Mouse (Mus musculus) forebrain, embryonic 16.5 days (tissue): ENCODE measurements at regions not wholly inside any gene's neighbourhood (a gene's known extent, or its start where the extent isn't known, plus 50 kb on each side); places are given as distances from the start of the nearest gene placed in this dataset.

Experiments used
- ATAC-seq: fragments of 200-750 bp; cut with Nextera tagmentation; 2 replicates; pipeline ENCODE4 v1.8.0; 2017; ENCODE audit warnings: mild to moderate bottlenecking, moderate library complexity
- H3K27ac ChIP-seq: fragments of 300-500 bp; sonication (generic); 2 replicates; pipeline ENCODE4 v1.5.1; 2014; ENCODE audit warnings: low read length, control low read depth
- H3K27me3 ChIP-seq: fragments of 300-500 bp; sonication (generic); replicated peaks from 2 replicates; pipeline ENCODE4 v1.6.1; 2014; ENCODE audit warnings: low read length; ENCODE audit not compliant: control insufficient read depth, insufficient read depth
- H3K36me3 ChIP-seq: fragments of 300-500 bp; sonication (generic); 2 replicates; pipeline ENCODE4 v1.6.1; 2014; ENCODE audit not compliant: control insufficient read depth, insufficient read depth
- H3K4me1 ChIP-seq: fragments of 300-500 bp; sonication (generic); replicated peaks from 2 replicates; pipeline ENCODE4 v1.6.1; 2014; ENCODE audit warnings: low read length; ENCODE audit not compliant: control insufficient read depth, insufficient read depth
- H3K4me2 ChIP-seq: fragments of 300-500 bp; sonication (generic); 2 replicates; pipeline ENCODE4 v1.6.1; 2014; ENCODE audit warnings: mild to moderate bottlenecking, low read length, control low read depth
- H3K4me3 ChIP-seq: fragments of 300-500 bp; sonication (generic); replicated peaks from 2 replicates; pipeline ENCODE4 v1.5.1; 2014; ENCODE audit warnings: mild to moderate bottlenecking, low read length, control low read depth
- H3K9ac ChIP-seq: fragments of 300-500 bp; sonication (generic); replicated peaks from 2 replicates; pipeline ENCODE4 v1.6.1; 2014; ENCODE audit warnings: low read depth, low read length, control low read depth
- H3K9me3 ChIP-seq: fragments of 300-500 bp; sonication (generic); 2 replicates; pipeline ENCODE4 v1.6.1; 2016; ENCODE audit warnings: low read length; ENCODE audit not compliant: control insufficient read depth
- WGBS: fragments of 180-500 bp; shearing (Covaris S2); extraction: QIAGEN DNeasy Blood & Tissue Kit; methylation state at CpG from one replicate; pipeline ENCODE4 v1.1.7; 2014; 5-methylcytosine and 5-hydroxymethylcytosine counted together

DNA sequence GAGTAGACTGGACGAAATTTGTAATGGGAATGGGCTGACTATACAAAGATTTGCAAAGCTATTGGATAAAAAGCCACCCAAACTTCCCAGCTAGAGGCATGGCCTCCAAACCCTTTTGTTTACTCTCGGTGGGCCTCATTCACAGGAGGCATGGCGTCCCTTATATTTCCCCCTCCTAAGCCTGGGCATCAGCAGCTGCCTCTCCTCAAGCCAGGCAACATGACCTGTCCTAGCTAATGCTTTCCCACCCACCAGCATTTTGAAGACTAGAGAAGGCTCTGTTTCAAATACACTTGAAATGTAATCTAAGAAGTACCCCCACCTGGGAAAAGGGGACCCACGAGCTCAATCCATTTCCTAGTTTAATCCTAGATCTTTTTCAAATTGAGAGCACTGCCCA lies 398.7 kb downstream of the Gsdmc2 start:
- ATAC-seq: no peak
- Histone ChIP-seq H3K9me3 (no peaks in the 10 kb centered on the region), H3K4me1 (no peaks in the 10 kb centered on the region), H3K27me3 (no peaks in the 10 kb centered on the region), H3K9ac (no peak overlapping the region), H3K4me2 (no peak overlapping the region), H3K36me3 (no peaks in the 10 kb centered on the region), H3K27ac (no peak overlapping the region), H3K4me3 (no peak overlapping the region)
- WGBS: 28% methylated on average over 4 of the region's 4 CpGs

DNA sequence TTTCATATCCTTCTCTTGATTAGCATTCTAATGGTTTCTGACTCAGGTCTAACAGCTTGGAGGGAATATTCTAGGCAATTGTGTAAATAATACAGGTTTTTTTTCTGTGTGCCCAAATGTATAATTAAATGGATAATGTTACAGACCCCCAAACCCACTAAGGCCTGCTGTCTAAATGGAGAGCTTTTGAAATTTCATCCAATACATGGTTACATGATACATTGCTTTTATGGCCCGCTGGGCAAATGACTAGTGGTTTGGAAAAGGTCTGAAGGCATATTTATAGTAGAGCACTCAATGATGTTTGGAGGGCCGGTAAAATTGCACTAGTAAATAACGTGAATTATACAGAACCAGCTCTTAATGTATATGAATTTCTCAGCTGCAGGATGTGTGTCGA lies 400.0 kb downstream of the Gsdmc2 start:
- WGBS: 78% methylated on average over 4 of the region's 4 CpGs
- Histone ChIP-seq H3K9me3 (no peaks in the 10 kb centered on the region), H3K27ac (no peak overlapping the region), H3K36me3 (no peaks in the 10 kb centered on the region), H3K9ac (no peak overlapping the region), H3K4me2 (no peak overlapping the region), H3K4me3 (no peak overlapping the region), H3K4me1 (no peaks in the 10 kb centered on the region), H3K27me3 (no peaks in the 10 kb centered on the region)
- no peak for ATAC-seq

DNA sequence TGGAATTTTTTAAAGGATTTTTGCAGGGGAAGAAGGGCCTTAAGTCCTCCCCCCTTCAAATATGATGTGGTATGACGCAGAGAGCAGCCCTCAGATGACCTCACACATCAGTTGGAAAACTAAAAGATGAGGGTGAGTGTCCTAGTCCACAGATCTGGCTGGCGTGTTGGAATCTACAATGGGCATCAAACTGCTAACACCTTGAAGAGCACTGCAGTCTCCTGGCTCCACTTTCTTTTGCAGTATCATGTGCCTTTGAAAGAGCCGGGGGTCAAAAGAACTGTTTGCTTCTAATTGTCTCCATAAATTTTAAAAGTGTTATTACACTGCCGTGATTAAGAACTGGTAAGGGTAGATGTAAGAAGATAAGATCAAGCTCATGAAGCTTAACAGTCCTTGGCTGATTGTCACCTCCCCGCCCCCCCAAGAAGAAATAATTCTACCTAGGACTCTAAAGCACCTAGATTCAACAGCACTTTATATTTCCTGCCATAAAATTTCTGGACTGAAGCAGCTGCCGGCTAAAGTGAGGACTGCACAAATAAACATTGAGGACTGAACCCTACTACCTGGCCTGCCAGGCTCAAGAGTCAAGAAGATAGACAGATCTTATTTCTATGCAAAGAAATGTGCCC lies 402.7 kb downstream of the Gsdmc2 start:
- H3K4me3 ChIP-seq: no peak overlapping the region
- ATAC-seq: no peak
- H3K27me3 ChIP-seq: no peaks in the 10 kb centered on the region
- no peaks in the 10 kb centered on the region for H3K9me3 ChIP-seq
- no peak overlapping the region for H3K9ac ChIP-seq
- no peak overlapping the region for H3K27ac ChIP-seq
- H3K4me1 ChIP-seq: no peaks in the 10 kb centered on the region
- H3K36me3 ChIP-seq: no peaks in the 10 kb centered on the region
- no peak overlapping the region for H3K4me2 ChIP-seq
- 85% methylated on average over 6 of the region's 6 CpGs for WGBS

DNA sequence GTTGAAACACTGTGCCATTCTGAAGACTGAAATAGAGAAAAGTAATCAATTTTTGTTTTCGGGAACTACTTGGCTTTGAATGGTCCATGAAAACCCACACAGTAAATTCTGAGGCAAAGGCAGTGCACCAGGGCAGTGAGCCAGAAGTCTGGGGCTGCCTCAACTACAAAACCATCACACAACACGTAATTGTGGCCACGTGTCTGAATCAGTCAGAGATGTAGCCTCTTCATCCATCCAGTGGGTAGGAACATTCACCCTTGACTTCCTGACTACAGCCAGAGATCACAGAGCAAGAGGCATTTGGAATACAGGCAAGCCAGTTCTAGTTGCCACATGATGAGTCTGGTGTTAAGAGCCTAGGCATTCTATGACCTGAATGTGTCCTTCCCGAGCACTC lies 432.3 kb downstream of the Gsdmc2 start:
- Histone ChIP-seq H3K4me2 (no peak overlapping the region), H3K9me3 (no peaks in the 10 kb centered on the region), H3K4me3 (no peak overlapping the region), H3K9ac (no peak overlapping the region), H3K36me3 (no peaks in the 10 kb centered on the region), H3K4me1 (no peaks in the 10 kb centered on the region), H3K27me3 (no peaks in the 10 kb centered on the region), H3K27ac (no peak overlapping the region)
- WGBS: 79% methylated on average over 4 of the region's 4 CpGs
- no peak for ATAC-seq

DNA sequence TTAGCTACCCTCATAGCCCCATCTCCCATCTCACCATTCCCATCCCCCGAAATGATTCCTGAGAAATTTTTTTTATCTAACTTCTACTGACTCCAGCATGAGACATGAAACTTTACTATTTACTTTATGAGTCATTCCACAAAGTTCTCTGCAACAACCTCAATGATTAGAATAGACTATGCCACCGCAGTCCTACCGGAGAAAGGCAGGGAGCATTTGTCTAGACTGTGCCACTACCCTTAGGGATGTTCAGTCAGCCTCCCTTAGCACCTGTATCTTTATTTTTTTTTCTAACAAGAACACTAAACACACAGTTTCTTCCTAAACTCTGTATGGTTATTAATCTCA lies 433.2 kb downstream of the Gsdmc2 start:
- H3K4me3 ChIP-seq: no peak overlapping the region
- no peak overlapping the region for H3K27ac ChIP-seq
- H3K4me1 ChIP-seq: no peaks in the 10 kb centered on the region
- no peaks in the 10 kb centered on the region for H3K27me3 ChIP-seq
- ATAC-seq: no peak
- no peak overlapping the region for H3K9ac ChIP-seq
- H3K4me2 ChIP-seq: no peak overlapping the region
- no peaks in the 10 kb centered on the region for H3K9me3 ChIP-seq
- WGBS: 97% methylated on average over 3 of the region's 3 CpGs
- H3K36me3 ChIP-seq: no peaks in the 10 kb centered on the region

DNA sequence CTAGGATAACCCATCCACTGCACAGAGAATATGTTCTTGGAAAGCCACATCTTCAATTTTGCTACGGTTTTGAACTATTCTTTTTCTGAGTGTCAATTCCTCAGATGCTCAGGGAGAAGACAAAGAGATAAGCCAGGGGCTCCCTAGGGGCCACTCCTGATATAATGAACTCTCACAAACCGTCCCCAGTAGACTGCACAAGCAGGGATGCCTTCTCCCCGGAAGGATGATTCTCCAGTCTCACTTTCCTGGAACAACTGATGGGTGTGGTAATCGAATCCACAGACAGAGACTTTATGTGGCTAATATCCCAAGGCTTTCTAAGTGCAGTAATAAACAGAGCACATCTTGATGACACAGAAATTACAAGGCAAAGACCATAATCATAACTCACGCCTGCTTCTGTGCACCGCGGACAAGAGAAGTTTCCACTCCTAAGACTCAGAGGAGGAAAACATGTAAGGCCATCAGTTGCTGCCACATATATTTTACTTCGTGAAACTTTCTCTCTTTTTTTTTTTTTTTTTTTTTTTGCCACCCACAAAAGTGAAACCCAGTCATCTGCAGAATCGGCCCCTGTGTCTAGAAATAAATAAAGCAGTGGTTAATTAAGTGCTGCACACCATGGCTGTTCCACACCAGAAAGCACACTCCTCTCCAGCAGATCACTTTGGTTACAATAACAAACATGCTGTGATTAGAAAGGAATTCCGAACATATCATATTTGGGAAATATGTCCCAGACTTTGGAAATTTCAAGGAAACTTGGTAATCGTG lies 433.8 kb downstream of the Gsdmc2 start:
- Histone ChIP-seq H3K27me3 (no peaks in the 10 kb centered on the region), H3K36me3 (no peaks in the 10 kb centered on the region), H3K9ac (no peak overlapping the region), H3K4me2 (no peak overlapping the region), H3K9me3 (no peaks in the 10 kb centered on the region), H3K4me3 (no peak overlapping the region), H3K27ac (no peak overlapping the region), H3K4me1 (no peaks in the 10 kb centered on the region)
- 76% methylated on average over 11 of the region's 11 CpGs for WGBS
- no peak for ATAC-seq

DNA sequence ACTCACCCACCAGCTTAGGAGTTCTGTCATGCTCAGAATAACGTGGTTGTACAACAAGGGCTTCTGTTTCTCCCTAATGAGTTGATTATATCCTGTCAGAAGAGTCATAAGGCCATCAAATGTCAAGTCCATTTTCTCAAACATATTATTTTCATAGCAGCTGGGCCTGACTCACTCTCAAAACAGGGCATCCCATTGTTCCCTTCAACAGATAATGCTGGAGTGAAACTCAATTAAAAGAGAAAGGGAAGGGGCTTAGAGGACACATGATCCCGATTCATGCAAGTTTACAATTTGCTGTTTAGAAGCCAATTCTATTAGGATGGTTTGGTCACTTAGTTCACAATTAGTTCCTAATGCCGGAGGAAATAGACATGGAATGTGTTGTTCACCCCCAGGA lies 444.5 kb downstream of the Gsdmc2 start:
- no peak overlapping the region for H3K9ac ChIP-seq
- H3K4me3 ChIP-seq: no peak overlapping the region
- no peaks in the 10 kb centered on the region for H3K9me3 ChIP-seq
- 43% methylated on average over 3 of the region's 3 CpGs for WGBS
- no peak overlapping the region for H3K4me2 ChIP-seq
- H3K27ac ChIP-seq: no peak overlapping the region
- ATAC-seq: no peak
- no peaks in the 10 kb centered on the region for H3K27me3 ChIP-seq
- no peaks in the 10 kb centered on the region for H3K36me3 ChIP-seq
- no peaks in the 10 kb centered on the region for H3K4me1 ChIP-seq

DNA sequence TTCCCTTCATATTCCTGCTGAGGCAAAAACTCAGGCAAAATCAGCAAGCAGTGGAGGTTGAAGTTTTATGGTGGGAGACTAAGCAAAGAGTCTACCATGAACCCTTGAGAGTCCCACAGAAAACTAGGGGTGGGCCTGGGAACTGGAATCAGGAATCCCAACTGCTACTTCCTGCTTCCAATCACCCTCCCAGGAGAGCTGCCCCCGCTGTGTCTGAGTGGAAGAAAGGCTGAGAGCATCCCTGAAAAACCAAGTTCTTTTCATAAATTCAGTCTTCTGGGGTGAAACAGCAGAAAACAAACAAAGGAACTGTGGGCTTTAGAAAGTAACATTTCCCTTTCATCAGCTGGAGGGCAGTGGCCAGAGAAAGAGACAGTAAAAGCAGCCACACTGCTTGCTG lies 445.0 kb downstream of the Gsdmc2 start:
- Histone ChIP-seq H3K36me3 (no peaks in the 10 kb centered on the region), H3K9me3 (no peaks in the 10 kb centered on the region), H3K9ac (no peak overlapping the region), H3K4me3 (no peak overlapping the region), H3K4me1 (no peaks in the 10 kb centered on the region), H3K27me3 (no peaks in the 10 kb centered on the region), H3K4me2 (no peak overlapping the region), H3K27ac (no peak overlapping the region)
- 44% methylated on average over 1 of the region's 1 CpGs for WGBS
- no peak for ATAC-seq

DNA sequence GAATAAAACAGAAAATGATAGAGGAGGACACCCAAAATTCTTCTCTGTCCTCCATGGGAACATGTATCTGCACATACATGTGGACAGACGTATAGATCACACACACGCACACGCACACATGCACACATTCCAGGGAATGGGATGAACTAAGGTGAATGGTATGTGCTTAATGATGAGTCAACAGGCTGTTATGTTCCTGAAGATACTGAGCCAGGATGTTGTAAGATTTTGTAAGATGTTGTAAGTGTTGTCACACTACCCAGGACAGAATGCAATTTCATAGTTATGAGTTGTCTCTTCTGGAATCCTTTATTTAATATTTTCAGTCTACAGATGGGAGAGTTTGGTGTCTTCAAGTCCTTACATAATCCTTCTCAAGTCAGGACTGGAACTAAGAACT lies 447.5 kb downstream of the Gsdmc2 start:
- Histone ChIP-seq H3K36me3 (no peaks in the 10 kb centered on the region), H3K27ac (no peak overlapping the region), H3K9me3 (no peaks in the 10 kb centered on the region), H3K27me3 (no peaks in the 10 kb centered on the region), H3K4me1 (no peaks in the 10 kb centered on the region), H3K4me3 (no peak overlapping the region), H3K9ac (no peak overlapping the region), H3K4me2 (no peak overlapping the region)
- WGBS: 97% methylated on average over 3 of the region's 3 CpGs
- no peak for ATAC-seq

DNA sequence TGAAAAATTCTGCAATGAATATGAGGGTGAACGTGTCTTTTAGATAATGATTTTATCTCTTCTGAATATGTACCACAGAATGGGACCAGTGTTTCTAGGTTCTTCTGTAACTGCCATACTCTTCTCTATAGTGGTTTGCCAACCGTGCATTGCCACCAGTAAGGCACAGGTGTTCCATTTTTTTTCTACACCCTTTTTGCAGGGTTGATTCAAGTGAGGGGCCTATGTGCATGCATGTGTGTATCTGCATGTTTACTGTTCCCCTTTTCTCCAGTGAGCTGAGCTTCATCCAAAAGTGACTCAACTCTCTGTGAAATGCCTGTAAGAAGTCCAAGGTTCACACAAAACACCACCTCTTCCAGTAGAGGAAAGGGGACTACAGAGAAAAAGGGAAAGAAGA lies 467.7 kb downstream of the Gsdmc2 start:
- H3K4me1 ChIP-seq: no peaks in the 10 kb centered on the region
- no peaks in the 10 kb centered on the region for H3K27me3 ChIP-seq
- no peaks in the 10 kb centered on the region for H3K36me3 ChIP-seq
- no peak overlapping the region for H3K27ac ChIP-seq
- H3K9ac ChIP-seq: no peak overlapping the region
- no peak overlapping the region for H3K4me2 ChIP-seq
- H3K9me3 ChIP-seq: no peaks in the 10 kb centered on the region
- 84% methylated on average over 2 of the region's 2 CpGs for WGBS
- no peak for ATAC-seq
- no peak overlapping the region for H3K4me3 ChIP-seq
